Mouse (Mus musculus): ENCODE results near the gene Gnpat.

DNA sequence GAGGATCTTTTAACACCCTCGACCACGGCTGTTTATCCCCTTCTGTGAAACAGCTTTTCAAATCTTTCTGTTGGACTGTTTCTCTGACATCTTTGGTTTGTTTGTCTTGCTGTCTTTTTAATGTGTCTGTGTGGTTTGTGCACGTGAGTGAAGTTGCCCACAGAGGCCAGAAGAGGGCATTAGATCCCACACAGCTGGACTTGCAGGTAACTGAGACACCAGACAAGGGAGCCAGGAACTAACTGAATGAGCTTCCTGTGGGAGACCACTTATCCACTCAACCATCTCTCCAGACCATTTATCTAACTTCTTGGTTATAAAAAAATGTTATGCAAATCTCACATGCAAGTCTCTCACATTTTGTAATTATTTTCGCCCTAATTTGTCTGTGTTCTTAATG is 67.8 kb downstream of the Gnpat start:
- TF ChIP-seq CTCF (IDR thresholded peaks at IDR 0.05; ENCODE audit: insufficient read depth, low read depth, low read length) (no peak), POLR2A (IDR thresholded peaks at IDR 0.05; ENCODE audit: insufficient read depth, low read depth, low read length) (no peak)

All from olfactory bulb, adult 2 months (tissue).